Mouse (Mus musculus) embryonic fibroblast, embryonic 13.5 days (primary cell): Measurements from ENCODE around the gene B830017H08Rik.

Experiments used
- CTCF ChIP-seq: IDR thresholded peaks from 2 replicates; pipeline ENCODE4 v1.5.1; 2011; ENCODE audit warnings: mild to moderate bottlenecking, control low read depth, low read length, moderate library complexity, borderline replicate concordance; ENCODE audit not compliant: insufficient read depth
- POLR2A ChIP-seq: IDR thresholded peaks from 2 replicates; pipeline ENCODE4 v1.6.1; 2011; ENCODE audit warnings: low read depth, mild to moderate bottlenecking, control low read depth, low read length, moderate library complexity

DNA sequence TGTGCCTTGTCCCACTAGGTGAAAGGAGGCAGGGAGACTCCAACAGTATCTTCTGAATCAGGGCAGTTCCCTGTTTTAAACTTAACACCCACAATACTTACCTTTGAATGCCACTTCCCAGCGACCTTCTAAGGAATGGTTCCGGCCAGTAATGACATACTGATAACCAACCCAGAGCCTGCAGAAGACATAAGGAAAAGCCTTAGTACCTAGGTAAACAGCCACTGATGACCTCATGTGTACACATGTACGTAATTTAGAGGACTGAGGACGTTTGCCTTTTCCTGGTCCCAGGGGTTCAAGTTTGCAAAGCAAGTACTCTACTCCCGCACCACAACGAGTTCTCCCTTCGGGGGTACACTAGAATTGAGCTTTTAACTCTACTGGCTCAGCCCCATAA, 24.2 kb downstream of the B830017H08Rik start:
- no peak for TF ChIP-seq CTCF
- TF ChIP-seq POLR2A = no peak
